Mouse (Mus musculus) hindbrain, embryonic 11.5 days (tissue): ENCODE results near the gene Mgrn1. TPM values are rescaled to one million over a fixed set of nuclear protein-coding genes. Genes with fewer than 3 reads are reported as not detected.
A peak's percentile ranks its signal among the peaks of the same experiment; 100 is the strongest.

Experiments used
- ATAC-seq: fragments of 200-750 bp; cut with Nextera tagmentation; 2 replicates; pipeline ENCODE4 v1.8.0; 2017; ENCODE audit warnings: mild to moderate bottlenecking, moderate TSS enrichment, moderate library complexity; ENCODE audit not compliant: low FRiP score
- DNase-seq: peaks from one replicate; pipeline ENCODE4 v3.0.0-alpha.2; 2015; ENCODE audit warnings: low spot score
- H3K27ac ChIP-seq: fragments of 300-500 bp; sonication (generic); 2 replicates; pipeline ENCODE4 v1.5.1; 2014; ENCODE audit warnings: mild to moderate bottlenecking, low read depth, low read length
- H3K27me3 ChIP-seq: fragments of 300-500 bp; sonication (generic); 2 replicates; pipeline ENCODE4 v1.6.1; 2014; ENCODE audit warnings: mild to moderate bottlenecking, low read length, moderate library complexity, mixed read lengths; ENCODE audit not compliant: control insufficient read depth, insufficient read depth
- H3K36me3 ChIP-seq: fragments of 300-500 bp; sonication (generic); 2 replicates; pipeline ENCODE4 v1.6.1; 2014; ENCODE audit warnings: mild to moderate bottlenecking, low read length, moderate library complexity, mixed read lengths; ENCODE audit not compliant: control insufficient read depth, insufficient read depth
- H3K4me1 ChIP-seq: fragments of 300-500 bp; sonication (generic); replicated peaks from 2 replicates; pipeline ENCODE4 v1.6.1; 2014; ENCODE audit warnings: low read length, mixed read lengths; ENCODE audit not compliant: control insufficient read depth, insufficient read depth
- H3K4me2 ChIP-seq: fragments of 300-500 bp; sonication (generic); replicated peaks from 2 replicates; pipeline ENCODE4 v1.6.1; 2014; ENCODE audit warnings: mild to moderate bottlenecking, low read depth, low read length
- H3K4me3 ChIP-seq: fragments of 300-500 bp; sonication (generic); 2 replicates; pipeline ENCODE4 v1.5.1; 2014; ENCODE audit warnings: low read depth, low read length
- H3K9ac ChIP-seq: fragments of 300-500 bp; sonication (generic); 2 replicates; pipeline ENCODE4 v1.6.1; 2014; ENCODE audit warnings: low read depth, low read length
- H3K9me3 ChIP-seq: fragments of 300-500 bp; sonication (generic); 2 replicates; pipeline ENCODE4 v1.6.1; 2016; ENCODE audit warnings: low read length; ENCODE audit not compliant: control insufficient read depth
- WGBS: fragments of 180-500 bp; shearing (Covaris S2); extraction: QIAGEN DNeasy Blood & Tissue Kit; methylation state at CpG from one replicate; pipeline ENCODE4 v1.1.7; 2014; 5-methylcytosine and 5-hydroxymethylcytosine counted together
- polyA plus RNA-seq: library from polyadenylated mRNA; unstranded; fragments of >200 nt; fragmentation: Nextera tagmentation; extraction: Ambion mirVana; gene quantifications from 2 replicates; pipeline ENCODE4 v1.2.1, GENCODE M21; 2014

Gene Mgrn1
- polyA plus RNA-seq, 1 experiment from 2014 or later, result 61.3 TPM

DNA sequence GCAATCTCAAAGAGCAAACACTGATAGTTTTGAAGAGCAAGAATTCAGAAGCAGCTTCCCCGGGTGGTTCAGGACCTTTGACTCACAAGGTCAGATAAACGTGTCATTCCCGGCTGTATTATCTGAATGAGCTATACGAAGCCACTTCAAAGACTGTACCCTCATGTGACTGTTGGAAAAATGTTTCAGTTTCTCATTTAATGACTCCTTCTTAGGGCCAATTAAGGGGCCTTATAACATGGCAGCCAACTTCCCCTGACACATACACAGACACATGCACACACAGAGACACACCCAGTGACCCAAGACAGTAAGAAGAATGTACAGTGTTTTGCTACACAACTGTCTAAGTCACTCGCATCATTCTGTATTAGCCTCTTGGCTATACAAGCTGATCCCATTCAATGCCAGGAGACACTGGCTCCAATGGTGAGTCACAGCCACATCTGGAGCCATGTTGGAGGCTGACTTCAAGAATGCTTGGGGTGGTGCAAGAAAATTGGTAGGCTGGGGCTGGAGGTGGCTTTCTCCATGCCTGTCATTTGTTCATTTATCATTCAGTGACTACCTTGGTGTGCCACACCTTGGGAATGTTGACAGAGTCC lies 30.9 kb upstream of the Mgrn1 start:
- H3K4me1 ChIP-seq, result no peaks in the 10 kb centered on the region
- no peak for ATAC-seq
- H3K27ac ChIP-seq, result no peak overlapping the region
- H3K9ac ChIP-seq, result no peak overlapping the region
- H3K36me3 ChIP-seq, result no peaks in the 10 kb centered on the region
- no peak for DNase-seq
- no peak overlapping the region for H3K4me2 ChIP-seq
- no peak overlapping the region for H3K4me3 ChIP-seq
- 70% methylated on average over 5 of the region's 5 CpGs for WGBS
- H3K27me3 ChIP-seq, result no peaks in the 10 kb centered on the region
- no peaks in the 10 kb centered on the region for H3K9me3 ChIP-seq

DNA sequence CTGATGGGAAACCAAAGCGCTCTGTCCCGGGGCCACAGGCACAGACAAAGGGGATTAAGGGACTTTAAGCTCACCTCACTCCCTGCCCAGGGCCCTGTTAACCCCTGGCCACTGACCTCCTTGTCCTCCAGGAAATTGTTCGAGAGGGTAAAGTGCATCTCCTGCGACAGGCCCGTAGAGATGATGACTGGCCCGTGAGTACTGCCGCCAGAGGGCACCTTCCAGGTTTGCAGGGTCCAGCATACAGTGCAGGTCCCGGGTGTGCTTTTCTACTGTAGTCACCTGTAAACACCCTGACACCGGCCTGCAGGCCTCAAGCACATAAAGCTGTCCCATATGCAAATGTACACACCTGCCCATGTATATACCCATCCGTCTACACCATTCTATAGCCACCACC lies 24.7 kb upstream of the Mgrn1 start:
- Histone ChIP-seq H3K36me3 (no peaks in the 10 kb centered on the region), H3K4me3 (no peak overlapping the region), H3K27ac (no peak overlapping the region), H3K4me1 (no peaks in the 10 kb centered on the region), H3K9ac (no peak overlapping the region), H3K9me3 (no peaks in the 10 kb centered on the region), H3K4me2 (no peak overlapping the region), H3K27me3 (no peaks in the 10 kb centered on the region)
- WGBS, result 53% methylated on average over 10 of the region's 10 CpGs
- DNase-seq (no peak), ATAC-seq (no peak)

DNA sequence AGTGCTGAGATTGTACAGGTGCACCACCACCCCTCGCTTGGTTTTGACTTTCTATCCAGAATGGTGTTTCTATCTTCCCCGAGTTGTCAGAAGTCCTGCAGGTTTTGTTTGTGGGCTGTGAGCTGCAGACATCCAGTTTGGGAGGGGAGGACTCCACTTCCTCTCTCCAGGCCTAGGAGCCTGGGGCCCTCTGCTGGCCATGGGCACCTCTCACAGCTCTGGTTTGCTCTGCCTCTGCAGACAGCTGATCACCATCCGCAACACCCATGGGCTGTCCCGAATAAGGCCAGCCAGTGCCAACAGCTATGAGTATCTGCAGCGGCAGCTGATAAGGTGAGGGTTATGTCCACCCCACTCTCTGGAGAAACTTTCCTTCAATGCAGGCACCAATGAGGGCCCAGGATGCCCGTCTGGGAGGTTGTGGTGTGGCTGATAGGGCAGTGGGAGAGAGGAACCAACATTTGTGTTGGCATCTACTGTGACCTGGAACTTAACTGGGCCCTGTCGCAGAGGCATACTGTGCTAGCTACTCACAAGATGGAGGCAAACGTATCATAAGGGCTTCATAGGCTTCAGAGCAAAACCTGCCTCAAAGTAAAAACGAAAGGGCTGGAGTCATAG lies 23.1 kb upstream of the Mgrn1 start:
- WGBS, result 60% methylated on average over 9 of the region's 9 CpGs
- Histone ChIP-seq H3K4me2 (no peak overlapping the region), H3K36me3 (no peaks in the 10 kb centered on the region), H3K27me3 (no peaks in the 10 kb centered on the region), H3K4me1 (no peaks in the 10 kb centered on the region), H3K9ac (no peak overlapping the region), H3K4me3 (no peak overlapping the region), H3K27ac (no peak overlapping the region), H3K9me3 (no peaks in the 10 kb centered on the region)
- DNase-seq (peak; percentile 68), ATAC-seq (peak; percentile 53; the same call in 1 of the 2 replicates)

DNA sequence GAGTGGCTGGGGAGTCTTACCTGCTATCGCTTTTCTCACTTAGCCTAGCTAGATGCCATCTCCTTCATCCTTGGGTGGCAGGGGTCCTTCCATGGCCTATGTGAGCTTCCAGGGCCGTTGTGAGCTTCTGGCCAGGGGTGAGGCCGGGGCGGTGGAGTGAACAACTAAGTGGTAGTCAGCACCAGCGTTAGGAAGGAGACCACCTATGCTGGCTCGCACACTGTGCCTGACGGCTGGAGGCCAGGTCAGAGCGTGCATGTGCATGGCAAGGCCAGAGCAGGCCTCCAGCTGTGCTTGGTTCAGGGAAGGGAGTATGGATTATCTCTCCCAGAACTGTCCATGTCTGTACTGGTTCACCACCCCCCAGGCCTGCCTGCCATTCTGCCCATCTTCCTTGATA lies 22.3 kb upstream of the Mgrn1 start:
- H3K27ac ChIP-seq, result no peak overlapping the region
- no peaks in the 10 kb centered on the region for H3K36me3 ChIP-seq
- no peak overlapping the region for H3K4me2 ChIP-seq
- H3K4me1 ChIP-seq, result no peaks in the 10 kb centered on the region
- WGBS, result 83% methylated on average over 8 of the region's 8 CpGs
- H3K27me3 ChIP-seq, result no peaks in the 10 kb centered on the region
- no peak overlapping the region for H3K9ac ChIP-seq
- H3K9me3 ChIP-seq, result no peaks in the 10 kb centered on the region
- no peak for ATAC-seq
- H3K4me3 ChIP-seq, result no peak overlapping the region
- DNase-seq, result no peak

- Histone ChIP-seq H3K9ac (no peak overlapping the region), H3K4me1 (no peaks in the 10 kb centered on the region), H3K27me3 (no peaks in the 10 kb centered on the region), H3K36me3 (no peaks in the 10 kb centered on the region), H3K4me2 (no peak overlapping the region), H3K27ac (no peak overlapping the region), H3K4me3 (no peak overlapping the region), H3K9me3 (no peaks in the 10 kb centered on the region)
- no peak for ATAC-seq
- no peak for DNase-seq
- WGBS, result 74% methylated on average over 7 of the region's 7 CpGs
Measured at GRCm38 (mm10) chr16:4866101-4866695, 19.9 kb upstream of the Mgrn1 start.

DNA sequence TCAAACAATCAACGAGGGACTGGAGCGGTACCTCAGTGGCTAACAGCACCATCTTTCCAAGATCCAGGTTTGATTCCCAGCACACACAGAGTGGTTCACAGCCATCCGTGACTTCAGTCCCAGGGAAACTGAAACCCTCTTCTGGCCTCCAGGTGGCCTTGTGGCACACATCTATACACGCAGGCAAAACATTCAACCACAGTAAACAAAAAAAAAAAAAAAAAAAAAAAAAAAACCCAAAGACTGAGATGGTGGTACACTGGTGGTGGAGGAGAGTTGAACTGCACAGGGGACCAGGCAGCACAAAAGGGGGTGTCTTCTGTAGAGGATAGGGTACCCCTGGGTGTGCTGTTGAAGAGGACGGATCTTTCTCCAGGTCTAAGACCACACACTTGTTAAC lies 15.6 kb upstream of the Mgrn1 start:
- WGBS, result 93% methylated on average over 5 of the region's 5 CpGs
- H3K4me3 ChIP-seq, result no peak overlapping the region
- no peaks in the 10 kb centered on the region for H3K36me3 ChIP-seq
- H3K4me1 ChIP-seq, result no peaks in the 10 kb centered on the region
- no peak overlapping the region for H3K9ac ChIP-seq
- ATAC-seq (no peak), DNase-seq (no peak)
- H3K27me3 ChIP-seq, result no peaks in the 10 kb centered on the region
- no peak overlapping the region for H3K4me2 ChIP-seq
- H3K9me3 ChIP-seq, result no peaks in the 10 kb centered on the region
- no peak overlapping the region for H3K27ac ChIP-seq

DNA sequence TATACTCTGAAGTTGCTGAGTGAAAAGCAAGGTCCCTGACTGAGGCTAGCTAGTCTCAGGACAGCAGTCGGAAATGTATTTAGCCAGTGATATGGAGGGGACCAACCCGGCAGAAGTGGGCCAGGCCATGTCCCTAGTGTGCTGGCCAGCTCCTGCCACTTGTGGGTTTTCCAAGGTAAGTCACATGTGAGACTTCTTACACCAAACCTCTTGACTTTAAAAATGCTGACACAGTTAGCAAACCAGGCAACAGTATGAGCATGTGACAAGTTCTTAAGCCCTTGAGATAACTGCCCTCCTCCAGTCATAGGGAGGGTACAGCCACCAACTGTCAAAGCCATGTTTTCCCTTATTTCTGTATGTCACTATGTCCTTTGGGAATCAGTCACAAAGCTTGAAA lies 14.1 kb upstream of the Mgrn1 start:
- ATAC-seq (no peak), DNase-seq (no peak)
- H3K4me2 ChIP-seq, result no peak overlapping the region
- H3K9me3 ChIP-seq, result no peaks in the 10 kb centered on the region
- no peaks in the 10 kb centered on the region for H3K4me1 ChIP-seq
- 82% methylated on average over 2 of the region's 2 CpGs for WGBS
- H3K9ac ChIP-seq, result no peak overlapping the region
- H3K4me3 ChIP-seq, result no peak overlapping the region
- H3K27ac ChIP-seq, result no peak overlapping the region
- H3K36me3 ChIP-seq, result no peaks in the 10 kb centered on the region
- H3K27me3 ChIP-seq, result no peaks in the 10 kb centered on the region

DNA sequence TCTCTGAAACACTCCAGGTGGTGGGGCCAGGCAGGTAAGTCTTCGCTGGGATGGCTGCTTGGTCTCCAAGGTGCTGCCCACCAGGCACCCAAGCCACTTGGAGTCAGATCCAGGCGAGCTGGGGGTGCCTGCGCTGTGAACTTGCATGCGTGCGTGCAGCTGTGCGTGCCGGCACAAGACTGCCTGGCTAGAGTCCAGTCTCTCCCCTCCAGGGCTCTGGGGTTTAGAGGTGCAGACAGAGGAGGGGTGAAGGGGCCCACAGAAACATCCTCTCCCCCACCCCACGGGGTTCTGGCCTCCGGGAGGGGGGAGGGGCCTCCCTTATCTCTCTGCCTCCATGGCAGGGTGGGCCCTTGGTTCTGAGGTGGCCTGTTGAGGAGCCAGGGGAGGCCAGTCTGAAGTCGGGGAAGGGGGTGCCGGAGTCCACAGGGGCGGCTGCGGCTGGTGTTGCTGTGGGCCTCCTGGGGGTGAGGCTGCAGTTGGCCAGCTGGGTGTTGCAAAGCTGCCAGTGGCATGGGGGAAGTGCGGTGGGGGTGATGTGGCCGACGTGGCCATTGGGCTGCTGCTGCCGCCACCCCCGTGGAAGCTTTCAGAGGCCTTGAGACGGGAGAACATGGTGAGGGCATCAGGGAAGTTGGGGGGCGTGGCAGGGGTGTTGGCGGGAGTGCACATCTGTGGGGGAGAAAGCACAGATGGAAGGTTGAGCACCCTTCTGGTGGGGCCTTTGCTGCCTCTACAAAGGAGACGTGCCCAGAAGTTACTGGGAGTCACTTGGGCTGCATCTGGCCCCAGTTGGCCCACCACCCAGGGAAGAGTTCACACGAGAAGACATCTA lies 10.6 kb upstream of the Mgrn1 start:
- 92% methylated on average over 23 of the region's 23 CpGs for WGBS
- ATAC-seq, result no peak
- Histone ChIP-seq H3K36me3 (no peaks in the 10 kb centered on the region), H3K27ac (no peak overlapping the region), H3K9ac (no peak overlapping the region), H3K9me3 (no peaks in the 10 kb centered on the region), H3K4me2 (no peak overlapping the region), H3K4me3 (no peak overlapping the region), H3K4me1 (peaks cover 8% of the 10 kb centered on the region; the same call in 1 of the 2 replicates), H3K27me3 (no peaks in the 10 kb centered on the region)
- no peak for DNase-seq
